Mouse (Mus musculus) CH12.LX (cell line): ENCODE data around the gene Uqcr10. TPM values are rescaled to one million over a fixed set of nuclear protein-coding genes. Genes with fewer than 3 reads are reported as not detected.

Experiments used
- DNase-seq: peaks from one replicate; pipeline ENCODE4 v3.0.0-alpha.2; 2013; ENCODE audit errors: extremely low read depth
- H3K27ac ChIP-seq: 2 replicates; pipeline ENCODE4 v1.5.1; 2012; ENCODE audit warnings: low read depth, mild to moderate bottlenecking, control low read depth, moderate library complexity; ENCODE audit not compliant: insufficient read depth
- H3K27me3 ChIP-seq: replicated peaks from 2 replicates; pipeline ENCODE3; 2012; ENCODE audit warnings: inconsistent platforms
- H3K36me3 ChIP-seq, 2 experiments: replicated peaks in 1 of 2; 2 replicates each; pipeline versions ENCODE3 to v1.6.1; 2012; ENCODE audit warnings: inconsistent platforms in 1 of 2, low read length in 1 of 2, mild to moderate bottlenecking in 1 of 2, mixed read lengths in 1 of 2, moderate library complexity in 1 of 2; ENCODE audit not compliant: control insufficient read depth in 1 of 2, insufficient read depth in 1 of 2
- H3K4me1 ChIP-seq, 2 experiments: 2 replicates each; pipeline ENCODE4 v1.6.1; 2012; ENCODE audit warnings: inconsistent platforms in 1 of 2, moderate library complexity in 1 of 2; ENCODE audit not compliant: insufficient read depth in 2 of 2, control insufficient read depth in 1 of 2
- H3K4me2 ChIP-seq: 2 replicates; pipeline ENCODE4 v1.6.1; 2012; ENCODE audit warnings: low read depth, mild to moderate bottlenecking, control low read depth; ENCODE audit not compliant: poor library complexity, insufficient read depth, severe bottlenecking
- H3K4me3 ChIP-seq, 3 experiments: fragments of 150-350 bp in 1 of 3; sonication (generic) in 1 of 3; replicated peaks in 1 of 3; 2 replicates each; pipeline versions ENCODE3 to v1.5.1; 2011 to 2012; ENCODE audit warnings: low read depth in 2 of 3, low read length in 2 of 3, mild to moderate bottlenecking in 2 of 3, moderate library complexity in 2 of 3, control low read depth in 1 of 3, improper control_type of control experiment in 1 of 3, inconsistent platforms in 1 of 3, mixed read lengths in 1 of 3; ENCODE audit not compliant: poor library complexity in 1 of 3
- H3K79me2 ChIP-seq: replicated peaks from 2 replicates; pipeline ENCODE4 v1.6.1; 2012; ENCODE audit warnings: mild to moderate bottlenecking, moderate library complexity; ENCODE audit not compliant: control insufficient read depth, poor library complexity, insufficient read depth, severe bottlenecking; ENCODE audit errors: extremely low read depth
- H3K9ac ChIP-seq: 2 replicates; pipeline ENCODE4 v1.6.1; 2012; ENCODE audit warnings: low read depth, mild to moderate bottlenecking, control low read depth, moderate library complexity; ENCODE audit not compliant: insufficient read depth
- H3K9me3 ChIP-seq: replicated peaks from 2 replicates; pipeline ENCODE3; 2012; ENCODE audit warnings: low read length, inconsistent platforms, mixed read lengths
- CHD1 ChIP-seq: IDR thresholded peaks from 2 replicates; pipeline ENCODE4 v1.6.1; 2012; ENCODE audit warnings: low read depth, low read length, improper control_type of control experiment, inconsistent platforms
- CHD2 ChIP-seq: IDR thresholded peaks from 2 replicates; pipeline ENCODE4 v1.6.1; 2011; ENCODE audit warnings: low read length, improper control_type of control experiment
- CTCF ChIP-seq, 2 experiments: IDR thresholded peaks in 1 of 2; conservative IDR thresholded peaks in 1 of 2; 2 replicates each; pipeline ENCODE4 v1.5.1; 2011 to 2012; ENCODE audit warnings: low read depth in 2 of 2, low read length in 2 of 2, improper control_type of control experiment in 1 of 2, inconsistent platforms in 1 of 2, mild to moderate bottlenecking in 1 of 2, moderate library complexity in 1 of 2
- E2F4 ChIP-seq: IDR thresholded peaks from 2 replicates; pipeline ENCODE4 v1.6.1; 2011; ENCODE audit warnings: low read depth, low read length, improper control_type of control experiment; ENCODE audit not compliant: insufficient replicate concordance
- ELF1 ChIP-seq: IDR thresholded peaks from 2 replicates; pipeline ENCODE4 v1.6.1; 2014; ENCODE audit warnings: low read depth, mild to moderate bottlenecking, inconsistent platforms, low read length, improper control_type of control experiment
- EP300 ChIP-seq: IDR thresholded peaks from 2 replicates; pipeline ENCODE4 v1.6.1; 2011; ENCODE audit warnings: low read length, improper control_type of control experiment
- ETS1 ChIP-seq: conservative IDR thresholded peaks from 2 replicates; pipeline ENCODE4 v1.6.1; 2012; ENCODE audit warnings: low read depth, mild to moderate bottlenecking, inconsistent platforms, low read length, improper control_type of control experiment, moderate library complexity
- GABPA ChIP-seq: IDR thresholded peaks from 2 replicates; pipeline ENCODE4 v1.6.1; 2012; ENCODE audit warnings: low read depth, low read length, improper control_type of control experiment, inconsistent platforms; ENCODE audit not compliant: insufficient replicate concordance
- IRF4 ChIP-seq: IDR thresholded peaks from 2 replicates; pipeline ENCODE4 v1.6.1; 2014; ENCODE audit warnings: low read depth, mild to moderate bottlenecking, inconsistent platforms, low read length, improper control_type of control experiment
- JUN ChIP-seq: IDR thresholded peaks from 2 replicates; pipeline ENCODE4 v1.6.1; 2011; ENCODE audit warnings: low read depth, mild to moderate bottlenecking, low read length, improper control_type of control experiment, moderate library complexity; ENCODE audit not compliant: insufficient read depth
- JUND ChIP-seq: conservative IDR thresholded peaks from 2 replicates; pipeline ENCODE4 v1.6.1; 2011; ENCODE audit warnings: low read depth, low read length, improper control_type of control experiment
- KAT2A ChIP-seq: IDR thresholded peaks from 2 replicates; pipeline ENCODE4 v1.6.1; 2012; ENCODE audit warnings: low read length, improper control_type of control experiment, inconsistent platforms; ENCODE audit not compliant: insufficient replicate concordance
- MAFK ChIP-seq: IDR thresholded peaks from 2 replicates; pipeline ENCODE4 v1.6.1; 2011; ENCODE audit warnings: low read length, improper control_type of control experiment; ENCODE audit not compliant: insufficient replicate concordance
- MAX ChIP-seq: IDR thresholded peaks from 2 replicates; pipeline ENCODE4 v1.6.1; 2011; ENCODE audit warnings: low read length, improper control_type of control experiment
- MAZ ChIP-seq: IDR thresholded peaks from 2 replicates; pipeline ENCODE4 v1.6.1; 2012; ENCODE audit warnings: low read depth, mild to moderate bottlenecking, inconsistent platforms, low read length, improper control_type of control experiment, moderate library complexity
- MEF2A ChIP-seq: IDR thresholded peaks from 2 replicates; pipeline ENCODE4 v1.6.1; 2014; ENCODE audit warnings: low read depth, mild to moderate bottlenecking, inconsistent platforms, low read length, improper control_type of control experiment, borderline replicate concordance
- MXI1 ChIP-seq: IDR thresholded peaks from 2 replicates; pipeline ENCODE4 v1.6.1; 2011; ENCODE audit warnings: mild to moderate bottlenecking, low read depth, low read length, improper control_type of control experiment
- NELFE ChIP-seq: IDR thresholded peaks from 2 replicates; pipeline ENCODE4 v1.6.1; 2011; ENCODE audit warnings: low read depth, low read length, improper control_type of control experiment
- NRF1 ChIP-seq: IDR thresholded peaks from 2 replicates; pipeline ENCODE4 v1.6.1; 2014; ENCODE audit warnings: low read depth, mild to moderate bottlenecking, inconsistent platforms, low read length, improper control_type of control experiment, moderate library complexity
- PAX5 ChIP-seq: IDR thresholded peaks from 2 replicates; pipeline ENCODE4 v1.6.1; 2012; ENCODE audit warnings: low read length, inconsistent platforms, mixed read lengths
- POLR2A ChIP-seq: IDR thresholded peaks from 2 replicates; pipeline ENCODE4 v1.6.1; 2011; ENCODE audit warnings: low read depth, mild to moderate bottlenecking, improper control_type of control experiment, low read length
- RAD21 ChIP-seq: IDR thresholded peaks from 2 replicates; pipeline ENCODE4 v1.6.1; 2011; ENCODE audit warnings: low read depth, mild to moderate bottlenecking, low read length, improper control_type of control experiment, moderate library complexity
- RCOR1 ChIP-seq: conservative IDR thresholded peaks from 2 replicates; pipeline ENCODE4 v1.6.1; 2012; ENCODE audit warnings: low read depth, mild to moderate bottlenecking, inconsistent platforms, low read length, improper control_type of control experiment
- SIN3A ChIP-seq: IDR thresholded peaks from 2 replicates; pipeline ENCODE4 v1.6.1; 2012; ENCODE audit warnings: low read length, improper control_type of control experiment, inconsistent platforms
- SMC3 ChIP-seq: IDR thresholded peaks from 2 replicates; pipeline ENCODE4 v1.6.1; 2011; ENCODE audit warnings: low read depth, low read length, improper control_type of control experiment
- TBP ChIP-seq: conservative IDR thresholded peaks from 2 replicates; pipeline ENCODE4 v1.6.1; 2011; ENCODE audit warnings: low read depth, low read length, improper control_type of control experiment
- USF1 ChIP-seq: IDR thresholded peaks from 2 replicates; pipeline ENCODE4 v1.6.1; 2014; ENCODE audit warnings: low read depth, mild to moderate bottlenecking, inconsistent platforms, low read length, improper control_type of control experiment
- USF2 ChIP-seq: conservative IDR thresholded peaks from 2 replicates; pipeline ENCODE4 v1.6.1; 2011; ENCODE audit warnings: low read depth, low read length, improper control_type of control experiment
- ZC3H11A ChIP-seq: IDR thresholded peaks from 2 replicates; pipeline ENCODE4 v1.6.1; 2012; ENCODE audit warnings: low read depth, mild to moderate bottlenecking, inconsistent platforms, low read length, improper control_type of control experiment
- ZKSCAN1 ChIP-seq: IDR thresholded peaks from 2 replicates; pipeline ENCODE4 v1.6.1; 2012; ENCODE audit warnings: low read depth, inconsistent platforms, low read length, improper control_type of control experiment, borderline replicate concordance
- ZMIZ1 ChIP-seq: IDR thresholded peaks from 2 replicates; pipeline ENCODE4 v1.6.1; 2012; ENCODE audit warnings: low read depth, mild to moderate bottlenecking, inconsistent platforms, low read length, improper control_type of control experiment
- ZNF384 ChIP-seq: IDR thresholded peaks from 2 replicates; pipeline ENCODE4 v1.6.1; 2012; ENCODE audit warnings: low read depth, low read length, improper control_type of control experiment, inconsistent platforms
- dilution Hi-C: fragments of 300-500 bp; cut with MboI; formaldehyde crosslinking; loops from 2 replicates; pipeline ENCODE4 v1.14.3; 2020; ENCODE audit warnings: low sequenced_read_pairs; ENCODE audit not compliant: extremely low pct_unique_long_range_greater_than_20kb, extremely low pct_ligation_motif_present
- in situ Hi-C: fragments of 300-500 bp; cut with MboI; formaldehyde crosslinking; loops from 3 replicates; pipeline ENCODE4 v1.14.3; 2019; ENCODE audit warnings: low sequenced_read_pairs, low pct_ligation_motif_present, low pct_unique_long_range_greater_than_20kb, mixed read lengths
- polyA plus RNA-seq: library from polyadenylated mRNA; unstranded; fragments of >175 nt; gene quantifications from 2 replicates; pipeline ENCODE4 v1.2.1, GENCODE M21; 2012; ENCODE audit warnings: low read depth; ENCODE audit not compliant: insufficient read length
- total RNA-seq, 2 experiments: library from RNA; depleted of rRNA; stranded (reverse); fragments of 300-350 nt in 1 of 2; fragments of >200 nt in 1 of 2; gene quantifications; 2 replicates each; pipeline ENCODE4 v1.2.3; 2012 to 2014

The Uqcr10 gene
- total and polyA plus RNA-seq, 3 experiments, result 740 to 1,522 (median 1,007) TPM

- Histone ChIP-seq H3K4me3 (no peak overlapping the region), H3K9me3 (no peaks in the 10 kb centered on the region), H3K4me2 (no peak overlapping the region), H3K79me2 (no peaks in the 10 kb centered on the region; the same call in 1 of the 2 replicates), H3K9ac (no peak overlapping the region), H3K36me3 (peaks cover 19 to 47% of the 10 kb centered on the region in 2 experiments), H3K4me1 (peaks cover 33 to 71% of the 10 kb centered on the region in 2 experiments), H3K27ac (no peak overlapping the region), H3K27me3 (no peaks in the 10 kb centered on the region)
- dilution Hi-C loops (no loop called here), in situ Hi-C loops (no loop called here)
- no peak for DNase-seq
- 0 out of 2 replicates have a peak, but pooled peaks have one; percentile 9 for TF ChIP-seq MAFK
- no peak for TF ChIP-seq CTCF (conservative IDR thresholded peaks at IDR 0.05 in 1 of 2, IDR thresholded peaks at IDR 0.05 in 1 of 2; ENCODE audit: low read depth in 2 of 2, low read length in 2 of 2)
These were observed 14.4 kb upstream of the Uqcr10 start for GRCm38 (mm10) chr11:4718548-4718947.

GRCm38 (mm10) chr11:4716530-4717236, 12.5 kb upstream of the Uqcr10 start:
- no peak overlapping the region for H3K4me2 ChIP-seq
- no peak overlapping the region for H3K4me3 ChIP-seq
- peaks cover 42 to 90% of the 10 kb centered on the region in 2 experiments for H3K4me1 ChIP-seq
- H3K27ac ChIP-seq, result no peak overlapping the region
- in situ Hi-C loops (no loop called here), dilution Hi-C loops (no loop called here)
- no peaks in the 10 kb centered on the region for H3K9me3 ChIP-seq
- H3K9ac ChIP-seq, result no peak overlapping the region
- H3K27me3 ChIP-seq, result no peaks in the 10 kb centered on the region
- DNase-seq, result peak; percentile 31
- peaks cover 7 to 39% of the 10 kb centered on the region in 2 experiments for H3K36me3 ChIP-seq
- no peaks in the 10 kb centered on the region; the same call in 1 of the 2 replicates for H3K79me2 ChIP-seq
- TF ChIP-seq NRF1 (no peak), KAT2A (no peak), JUN (peak; percentile 58), IRF4 (peak; percentile 89), TBP (no peak), NELFE (no peak), RAD21 (no peak), RCOR1 (peak; percentile 53; the same call in 1 of the 2 replicates), MXI1 (peak; percentile 46; the same call in 1 of the 2 replicates), SIN3A (no peak), EP300 (peak; percentile 78), MAX (no peak), JUND (peak; percentile 51; the same call in 1 of the 2 replicates), ZC3H11A (no peak), USF1 (no peak), MEF2A (peak; percentile 24; the same call in 1 of the 2 replicates), ELF1 (no peak), ZKSCAN1 (no peak), E2F4 (no peak), MAZ (no peak), SMC3 (no peak), CHD2 (no peak), CHD1 (no peak), ETS1 (0 out of 2 replicates have a peak, but pooled peaks have one; percentile 30), PAX5 (no peak), ZMIZ1 (no peak), ZNF384 (no peak), GABPA (no peak), POLR2A (no peak), USF2 (no peak)
